Mouse (Mus musculus) hindbrain, embryonic 16.5 days (tissue): ENCODE measurements around the gene Ccnj. TPM values are rescaled to one million over a fixed set of nuclear protein-coding genes. Genes with fewer than 3 reads are reported as not detected.
A peak's percentile ranks its signal among the peaks of the same experiment; 100 is the strongest.

Experiments
- ATAC-seq: fragments of 200-750 bp; cut with Nextera tagmentation; 2 replicates; pipeline ENCODE4 v1.8.0; 2017; ENCODE audit warnings: moderate TSS enrichment, moderate library complexity
- H3K27ac ChIP-seq: fragments of 300-500 bp; sonication (generic); 2 replicates; pipeline ENCODE4 v1.5.1; 2014; ENCODE audit warnings: low read depth, mild to moderate bottlenecking, control low read depth, low read length, moderate library complexity
- H3K27me3 ChIP-seq: fragments of 300-500 bp; sonication (generic); replicated peaks from 2 replicates; pipeline ENCODE4 v1.6.1; 2014; ENCODE audit warnings: low read length; ENCODE audit not compliant: control insufficient read depth, insufficient read depth
- H3K36me3 ChIP-seq: fragments of 300-500 bp; sonication (generic); 2 replicates; pipeline ENCODE4 v1.6.1; 2014; ENCODE audit warnings: mild to moderate bottlenecking, low read length, moderate library complexity, mixed read lengths; ENCODE audit not compliant: control insufficient read depth, insufficient read depth
- H3K4me1 ChIP-seq: fragments of 300-500 bp; sonication (generic); 2 replicates; pipeline ENCODE4 v1.6.1; 2014; ENCODE audit warnings: low read depth, low read length; ENCODE audit not compliant: control insufficient read depth, insufficient read depth
- H3K4me2 ChIP-seq: fragments of 300-500 bp; sonication (generic); 2 replicates; pipeline ENCODE4 v1.6.1; 2014; ENCODE audit warnings: mild to moderate bottlenecking, low read length, control low read depth, moderate library complexity
- H3K4me3 ChIP-seq: fragments of 300-500 bp; sonication (generic); 2 replicates; pipeline ENCODE4 v1.5.1; 2014; ENCODE audit warnings: mild to moderate bottlenecking, low read length, control low read depth, moderate library complexity
- H3K9ac ChIP-seq: fragments of 300-500 bp; sonication (generic); 2 replicates; pipeline ENCODE4 v1.6.1; 2014; ENCODE audit warnings: low read depth, mild to moderate bottlenecking, control low read depth, low read length, moderate library complexity
- H3K9me3 ChIP-seq: fragments of 300-500 bp; sonication (generic); 2 replicates; pipeline ENCODE4 v1.6.1; 2014; ENCODE audit warnings: mild to moderate bottlenecking, low read length, moderate library complexity; ENCODE audit not compliant: control insufficient read depth
- WGBS: fragments of 180-500 bp; shearing (Covaris S2); extraction: QIAGEN DNeasy Blood & Tissue Kit; methylation state at CpG from one replicate; pipeline ENCODE4 v1.1.7; 2014; 5-methylcytosine and 5-hydroxymethylcytosine counted together
- polyA plus RNA-seq: library from polyadenylated mRNA; unstranded; fragments of >200 nt; fragmentation: Nextera tagmentation; extraction: Ambion mirVana; gene quantifications from 2 replicates; pipeline ENCODE4 v1.2.1, GENCODE M21; 2015

The Ccnj gene
- 11.9 and 15.2 TPM in 2 replicates for polyA plus RNA-seq

DNA sequence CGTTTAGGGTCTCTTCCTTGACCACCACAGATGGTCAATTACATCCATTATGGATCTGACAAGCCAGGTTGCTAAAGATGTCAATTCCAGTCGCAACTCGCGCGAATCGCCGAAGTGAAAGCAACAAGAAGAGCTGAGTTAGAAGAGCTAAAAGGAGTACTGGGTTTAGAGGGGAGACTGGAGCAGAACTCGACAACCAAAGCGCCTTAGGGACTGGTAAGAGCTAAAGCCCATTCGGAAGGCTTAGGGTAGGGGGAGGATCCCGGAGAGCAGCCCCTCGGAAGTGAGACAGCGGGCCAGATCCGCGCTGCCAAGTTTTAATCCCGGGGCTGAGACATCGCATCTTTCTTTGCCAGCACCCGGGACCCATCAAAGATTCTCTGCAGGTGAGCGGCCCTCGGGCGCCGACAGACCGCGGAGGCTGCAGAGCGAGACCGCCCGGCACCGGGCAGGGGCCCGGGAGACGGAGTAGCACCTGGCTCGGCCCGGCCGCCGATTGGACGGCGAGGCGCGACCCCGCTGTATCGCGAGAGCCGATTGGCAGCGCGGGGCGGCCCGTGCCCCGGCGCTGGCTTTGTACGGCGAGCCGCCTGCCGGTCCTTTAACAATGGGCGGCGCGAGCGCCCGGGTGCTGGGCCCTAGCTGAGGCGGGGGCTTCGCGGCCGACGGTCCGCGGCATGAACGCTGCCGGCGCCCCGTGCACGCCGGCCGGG, at the start of gene Ccnj:
Gene Ccnj, plus strand, starts transcription at position 577 of the 713 bp plus-strand sequence.
- under 1% methylated on average over 71 of the region's 71 CpGs for WGBS
- ATAC-seq: peak; percentile 99
- peak within 1 kb of the TSS; percentile 97 for H3K9ac ChIP-seq
- H3K4me3 ChIP-seq: peak within 1 kb of the TSS; percentile 85
- H3K4me2 ChIP-seq: peak within 1 kb of the TSS; percentile 83
- H3K36me3 ChIP-seq: no peaks in the 10 kb centered on the region
- H3K4me1 ChIP-seq: peaks cover 25% of the 10 kb centered on the region
- no peaks in the 10 kb centered on the region for H3K27me3 ChIP-seq
- peak within 1 kb of the TSS; percentile 93 for H3K27ac ChIP-seq
- no peaks in the 10 kb centered on the region for H3K9me3 ChIP-seq

DNA sequence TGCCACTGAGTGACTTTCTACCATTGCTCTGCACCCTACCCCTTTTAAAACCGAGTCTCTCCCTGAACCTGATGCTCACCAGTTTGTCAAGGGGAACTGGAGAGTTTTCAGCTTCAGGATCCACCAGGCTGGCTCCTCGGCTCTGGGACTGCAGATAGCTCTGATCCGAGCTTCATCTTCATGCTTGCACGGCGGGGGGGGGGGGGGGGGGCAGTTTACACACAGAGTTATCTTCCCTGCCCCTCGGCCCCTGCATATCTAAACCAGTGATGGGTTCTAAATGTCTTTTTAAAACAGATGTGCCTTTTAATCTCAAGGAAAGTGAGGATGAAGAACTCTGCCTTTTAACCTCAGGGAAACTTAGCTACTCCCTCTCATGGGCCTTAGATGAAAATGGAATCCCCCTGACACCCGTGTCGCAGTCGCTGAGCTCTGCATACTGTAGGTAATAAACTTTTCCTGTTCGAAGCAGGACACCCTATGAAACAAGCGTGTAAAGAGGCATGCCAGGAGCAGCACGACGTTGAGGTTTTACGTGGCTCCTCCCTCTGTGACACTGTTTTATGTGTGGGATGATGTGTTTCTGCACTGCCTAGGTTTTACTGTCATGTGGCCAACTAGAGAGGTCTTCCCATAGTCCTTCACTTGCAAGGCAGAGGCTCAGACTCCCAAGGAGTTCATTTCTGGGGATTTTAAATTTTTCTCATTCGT, 42.9 kb upstream of the Ccnj start:
- Histone ChIP-seq H3K27me3 (no peaks in the 10 kb centered on the region), H3K27ac (no peak overlapping the region), H3K4me1 (no peaks in the 10 kb centered on the region), H3K4me2 (no peak overlapping the region), H3K9me3 (no peaks in the 10 kb centered on the region), H3K9ac (no peak overlapping the region), H3K4me3 (no peak overlapping the region), H3K36me3 (no peaks in the 10 kb centered on the region)
- no peak for ATAC-seq
- 74% methylated on average over 14 of the region's 15 CpGs for WGBS

DNA sequence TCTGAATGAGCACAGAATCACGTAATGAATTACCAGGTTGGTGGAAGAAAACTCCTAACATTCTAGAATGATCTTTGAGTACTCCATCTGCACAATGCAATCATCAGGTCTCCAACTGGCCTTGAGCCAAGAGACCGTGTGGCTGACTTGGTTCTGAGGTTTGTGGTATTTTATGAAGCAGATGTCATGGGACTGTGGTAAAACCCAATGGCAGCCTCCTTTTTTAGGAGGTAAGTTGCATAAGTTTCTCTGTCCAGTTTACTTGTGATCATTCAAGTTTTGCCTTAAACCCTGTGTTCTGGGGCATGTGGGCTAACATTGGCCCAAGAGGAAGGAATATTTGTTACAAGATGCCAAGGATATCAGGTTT, 42.4 kb upstream of the Ccnj start:
- H3K9ac ChIP-seq: no peak overlapping the region
- H3K9me3 ChIP-seq: no peaks in the 10 kb centered on the region
- H3K36me3 ChIP-seq: no peaks in the 10 kb centered on the region
- no peak overlapping the region for H3K27ac ChIP-seq
- H3K4me1 ChIP-seq: no peaks in the 10 kb centered on the region
- H3K27me3 ChIP-seq: no peaks in the 10 kb centered on the region
- 80% methylated on average over 2 of the region's 2 CpGs for WGBS
- no peak overlapping the region for H3K4me3 ChIP-seq
- no peak for ATAC-seq
- H3K4me2 ChIP-seq: no peak overlapping the region

DNA sequence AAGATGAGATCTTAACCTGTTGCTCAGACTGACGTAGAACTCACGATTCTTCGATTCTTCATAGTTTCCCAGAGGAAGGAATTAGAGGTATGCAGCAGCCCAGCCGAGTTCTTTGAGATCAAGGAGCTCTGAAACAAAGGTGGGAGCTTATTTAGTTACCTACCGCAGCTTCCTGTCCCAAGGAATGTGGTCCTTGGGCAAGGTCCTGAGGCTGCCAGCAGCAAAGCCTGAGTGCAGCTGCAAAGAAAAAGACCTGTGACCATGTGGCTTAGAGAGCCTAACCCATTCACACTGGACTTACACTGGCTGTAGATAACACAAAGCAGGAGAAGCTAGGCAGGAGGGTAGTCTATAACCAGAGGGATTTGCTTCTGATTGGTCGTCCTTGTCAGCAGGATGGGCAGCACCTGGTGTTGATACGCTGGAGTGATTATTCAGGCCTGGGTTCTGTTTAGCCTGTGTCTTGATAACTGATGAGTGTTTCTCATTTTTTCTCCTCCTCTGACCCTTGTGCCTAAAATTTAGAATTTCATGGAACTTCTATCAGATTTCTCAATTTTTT, 25.8 kb upstream of the Ccnj start:
- no peak overlapping the region for H3K9ac ChIP-seq
- H3K27me3 ChIP-seq: no peaks in the 10 kb centered on the region
- H3K36me3 ChIP-seq: no peaks in the 10 kb centered on the region
- no peaks in the 10 kb centered on the region for H3K4me1 ChIP-seq
- H3K9me3 ChIP-seq: no peaks in the 10 kb centered on the region
- ATAC-seq: no peak
- H3K27ac ChIP-seq: no peak overlapping the region
- no peak overlapping the region for H3K4me2 ChIP-seq
- no peak overlapping the region for H3K4me3 ChIP-seq
- 43% methylated on average over 7 of the region's 7 CpGs for WGBS

DNA sequence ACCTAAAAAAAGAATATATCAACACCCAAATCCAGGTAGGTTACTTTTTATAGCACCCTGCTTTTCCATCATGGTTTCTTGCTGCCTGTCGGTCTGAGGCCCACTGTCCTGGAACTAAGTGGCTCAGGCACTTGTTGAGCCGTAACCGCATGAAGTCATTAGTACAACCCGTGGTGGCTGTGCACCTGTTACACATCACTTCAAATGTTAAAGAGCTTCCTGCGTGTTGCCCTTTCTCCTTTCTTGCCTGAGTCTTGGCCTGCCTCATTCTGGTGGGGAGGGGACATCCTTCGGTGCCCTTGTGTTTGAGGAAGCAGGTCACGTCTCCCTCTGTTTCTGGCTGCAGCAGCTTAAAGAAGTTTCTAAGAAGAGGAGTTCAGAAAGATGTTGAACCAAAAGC, 21.2 kb upstream of the Ccnj start:
- no peak for ATAC-seq

DNA sequence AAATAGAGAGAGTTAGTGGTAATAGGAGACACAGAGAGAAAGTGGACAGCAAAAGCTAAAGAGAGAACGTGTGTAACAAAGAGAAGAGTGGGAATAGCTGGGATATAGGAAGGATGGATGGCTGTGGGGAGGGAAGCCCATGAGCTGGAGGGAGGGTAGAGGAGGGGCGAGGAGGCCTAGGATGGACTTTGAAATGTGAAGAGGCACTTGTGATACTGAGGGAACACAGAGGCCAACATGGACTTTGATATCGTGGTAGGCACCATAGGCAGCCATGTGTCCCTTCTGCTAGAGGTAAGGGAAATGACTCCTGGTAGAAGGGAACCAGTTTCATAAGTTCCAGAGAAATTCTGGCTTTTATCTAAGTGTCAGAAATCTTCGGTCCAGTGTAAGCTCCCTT, 19.2 kb upstream of the Ccnj start:
- Histone ChIP-seq H3K27me3 (no peaks in the 10 kb centered on the region), H3K36me3 (no peaks in the 10 kb centered on the region), H3K4me2 (no peak overlapping the region), H3K9me3 (no peaks in the 10 kb centered on the region), H3K4me3 (no peak overlapping the region), H3K9ac (no peak overlapping the region), H3K4me1 (no peaks in the 10 kb centered on the region), H3K27ac (no peak overlapping the region)
- WGBS: 74% methylated on average over 4 of the region's 4 CpGs
- no peak for ATAC-seq

More for the DNA sequence above, 21.2 kb upstream of the Ccnj start:
- H3K36me3 ChIP-seq: no peaks in the 10 kb centered on the region
- H3K27ac ChIP-seq: no peak overlapping the region
- no peaks in the 10 kb centered on the region for H3K27me3 ChIP-seq
- no peaks in the 10 kb centered on the region for H3K4me1 ChIP-seq
- 74% methylated on average over 7 of the region's 7 CpGs for WGBS
- no peak overlapping the region for H3K9ac ChIP-seq
- H3K4me3 ChIP-seq: no peak overlapping the region
- no peak overlapping the region for H3K4me2 ChIP-seq
- H3K9me3 ChIP-seq: no peaks in the 10 kb centered on the region

DNA sequence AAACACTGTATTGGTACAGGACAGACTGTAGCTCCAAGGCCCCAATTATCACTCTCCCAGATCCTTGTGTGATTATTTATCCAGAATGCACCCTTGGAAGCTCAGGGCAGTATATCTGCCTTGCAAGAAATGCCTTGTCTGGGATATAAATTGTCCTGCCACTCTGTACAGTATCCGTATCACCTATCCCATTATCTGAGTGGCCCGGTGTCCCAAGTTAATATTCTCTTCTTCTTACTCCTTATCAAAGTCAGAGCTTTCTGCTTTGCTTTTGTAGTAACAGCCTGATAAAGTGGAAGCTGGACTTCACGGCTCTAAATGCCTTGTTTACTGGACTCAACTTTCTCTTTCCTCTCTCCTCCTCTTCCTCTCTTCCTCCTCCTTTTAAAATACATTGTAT, 18.3 kb upstream of the Ccnj start:
- 83% methylated on average over 3 of the region's 3 CpGs for WGBS
- no peak for ATAC-seq
- no peak overlapping the region for H3K27ac ChIP-seq

DNA sequence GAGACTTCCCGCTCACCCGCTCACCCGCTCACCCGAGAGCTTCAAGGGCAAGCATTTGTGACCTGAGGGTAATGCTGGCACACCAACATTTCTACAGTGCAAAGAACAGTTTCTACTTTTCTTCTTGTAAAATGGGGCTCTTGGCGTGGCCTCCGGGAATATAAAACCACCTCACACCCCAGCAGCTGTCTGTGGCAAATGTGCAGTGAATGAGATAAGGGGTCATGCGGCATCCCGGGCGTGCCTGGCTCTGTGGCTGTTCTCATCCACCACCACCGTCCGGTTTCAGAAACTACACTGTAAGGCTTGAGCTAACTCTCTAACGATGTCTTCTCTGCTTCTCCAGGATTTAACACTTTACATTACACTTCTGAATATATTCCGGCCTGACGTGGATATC, 17.7 kb upstream of the Ccnj start:
- H3K4me2 ChIP-seq: no peak overlapping the region
- H3K9ac ChIP-seq: no peak overlapping the region
- WGBS: 83% methylated on average over 14 of the region's 14 CpGs
- no peak overlapping the region for H3K27ac ChIP-seq
- H3K4me1 ChIP-seq: no peaks in the 10 kb centered on the region
- no peak for ATAC-seq
- H3K9me3 ChIP-seq: no peaks in the 10 kb centered on the region
- no peak overlapping the region for H3K4me3 ChIP-seq
- H3K27me3 ChIP-seq: no peaks in the 10 kb centered on the region
- no peaks in the 10 kb centered on the region for H3K36me3 ChIP-seq

More for the DNA sequence above, 18.3 kb upstream of the Ccnj start:
- no peaks in the 10 kb centered on the region for H3K27me3 ChIP-seq
- no peak overlapping the region for H3K9ac ChIP-seq
- no peaks in the 10 kb centered on the region for H3K9me3 ChIP-seq
- no peaks in the 10 kb centered on the region for H3K4me1 ChIP-seq
- H3K36me3 ChIP-seq: no peaks in the 10 kb centered on the region
- no peak overlapping the region for H3K4me3 ChIP-seq
- no peak overlapping the region for H3K4me2 ChIP-seq

DNA sequence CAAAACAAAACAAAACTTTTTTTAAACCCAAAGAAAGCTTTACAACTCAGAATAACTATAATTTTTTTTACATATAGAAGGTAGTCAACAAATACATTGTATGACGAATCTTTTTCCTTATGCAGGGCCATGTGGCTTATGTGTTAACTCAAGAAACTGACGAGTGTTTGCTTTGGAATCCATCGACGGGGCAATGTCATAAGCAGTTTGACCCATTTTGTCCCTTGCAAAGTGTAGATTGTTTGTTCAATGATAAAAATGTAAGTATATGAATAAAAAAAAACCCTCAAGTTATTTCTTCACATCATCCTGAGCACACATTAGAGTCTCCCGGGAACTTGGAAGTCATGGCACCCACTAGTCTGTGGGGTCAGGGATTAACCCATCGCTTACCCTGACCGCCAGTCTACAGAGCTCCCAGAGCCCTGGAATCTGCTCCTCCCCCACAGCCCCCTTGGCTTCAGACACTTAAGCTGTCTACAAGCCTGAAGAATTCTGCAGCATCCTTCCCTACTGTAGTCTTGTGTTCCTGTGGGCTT, 15.4 kb upstream of the Ccnj start:
- no peak for ATAC-seq
- no peak overlapping the region for H3K27ac ChIP-seq
- no peak overlapping the region for H3K4me2 ChIP-seq
- no peak overlapping the region for H3K4me3 ChIP-seq
- no peaks in the 10 kb centered on the region for H3K4me1 ChIP-seq
- H3K36me3 ChIP-seq: no peaks in the 10 kb centered on the region
- H3K9me3 ChIP-seq: no peaks in the 10 kb centered on the region
- no peaks in the 10 kb centered on the region for H3K27me3 ChIP-seq
- WGBS: 87% methylated on average over 7 of the region's 7 CpGs
- no peak overlapping the region for H3K9ac ChIP-seq
